Mouse (Mus musculus): ENCODE measurements around the gene Ctsh. TPM values are rescaled to one million over a fixed set of nuclear protein-coding genes. Genes with fewer than 3 reads are reported as not detected.

Ctsh gene
- total and polyA plus RNA-seq, 3 experiments = 30.9 to 199 (median 104) TPM

DNA sequence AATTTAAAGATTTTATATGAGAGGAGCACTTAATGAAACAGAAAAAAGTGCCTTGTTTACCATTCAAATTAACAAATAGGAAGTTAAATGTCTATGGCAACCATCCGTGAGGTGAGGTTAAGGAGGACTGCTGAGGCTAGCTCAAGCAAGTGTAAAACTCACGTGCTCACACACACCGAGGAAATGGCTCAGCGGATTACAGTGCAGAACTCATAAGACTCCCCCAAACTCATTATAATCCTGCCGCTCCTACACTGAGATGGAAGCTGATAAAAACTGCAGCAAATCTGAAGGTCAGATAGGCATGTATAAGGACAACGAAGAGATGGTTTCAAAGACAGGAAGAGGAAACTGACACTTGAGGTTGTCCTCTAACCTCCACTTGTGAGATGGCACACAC lies 55.4 kb downstream of the Ctsh start:
- DNase-seq = no peak

DNA sequence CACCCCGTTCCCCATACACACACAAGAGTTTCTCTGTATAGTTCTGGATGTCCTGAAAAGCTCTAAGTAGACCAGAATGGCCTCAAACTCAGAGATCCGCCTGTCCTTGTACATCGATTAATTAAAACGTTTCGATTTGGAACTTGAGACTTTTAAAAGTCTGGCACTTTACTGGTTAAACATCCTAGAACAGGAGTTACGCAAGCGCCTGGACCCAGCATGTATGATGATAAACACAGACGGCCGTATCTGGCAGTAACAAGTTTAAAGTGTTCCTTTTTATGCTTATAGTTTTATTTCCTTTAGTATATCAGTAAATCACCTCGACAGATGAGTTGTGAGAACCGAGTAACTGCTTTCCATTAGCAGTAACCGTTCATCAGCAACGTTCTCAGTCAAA lies 59.2 kb downstream of the Ctsh start:
- no peak for DNase-seq

DNA sequence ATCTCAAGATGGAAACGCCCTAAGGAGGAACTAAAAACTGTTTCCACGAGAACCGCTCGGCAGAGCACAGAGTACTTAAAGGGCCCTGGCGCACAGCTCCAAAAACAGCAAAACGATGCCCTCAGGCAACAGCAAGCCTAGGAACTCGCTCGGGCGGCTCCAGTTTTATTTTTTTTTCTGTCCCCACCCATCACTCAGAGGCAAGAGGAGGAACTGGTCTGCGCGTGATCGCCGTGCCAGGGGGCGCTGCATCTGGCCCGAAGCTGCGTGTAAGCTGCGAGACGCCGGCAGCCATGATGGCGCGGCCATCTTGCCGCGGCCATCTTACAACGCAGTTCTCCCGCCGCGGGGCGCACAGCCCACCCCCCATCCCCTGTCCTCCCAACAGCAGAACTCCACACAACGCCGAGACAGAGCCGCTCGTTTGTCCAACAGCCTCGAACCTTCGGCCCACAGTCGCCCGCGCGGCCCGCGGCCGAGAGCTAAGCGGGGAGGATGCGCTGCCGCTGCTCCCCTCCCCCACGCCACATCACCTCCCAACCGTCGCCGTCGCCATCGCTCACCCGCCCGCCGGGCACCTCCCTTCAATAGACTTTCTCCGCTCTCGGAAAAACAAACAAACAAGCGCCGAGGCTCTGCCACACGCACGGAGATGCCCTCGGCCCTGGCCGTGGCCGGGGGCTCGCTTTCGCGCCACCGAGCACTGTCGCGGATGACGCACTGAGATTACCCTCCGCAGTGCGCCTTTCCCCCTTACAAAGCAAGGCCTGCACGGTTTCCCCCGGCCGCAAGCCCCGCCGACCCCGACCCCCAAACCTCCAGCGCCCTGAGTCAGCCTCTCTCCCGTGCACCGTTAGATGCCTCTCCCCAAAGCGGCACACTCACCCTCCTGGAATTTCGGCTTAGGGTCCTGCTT lies 60.0 kb downstream of the Ctsh start:
- peak; percentile 94 for DNase-seq

DNA sequence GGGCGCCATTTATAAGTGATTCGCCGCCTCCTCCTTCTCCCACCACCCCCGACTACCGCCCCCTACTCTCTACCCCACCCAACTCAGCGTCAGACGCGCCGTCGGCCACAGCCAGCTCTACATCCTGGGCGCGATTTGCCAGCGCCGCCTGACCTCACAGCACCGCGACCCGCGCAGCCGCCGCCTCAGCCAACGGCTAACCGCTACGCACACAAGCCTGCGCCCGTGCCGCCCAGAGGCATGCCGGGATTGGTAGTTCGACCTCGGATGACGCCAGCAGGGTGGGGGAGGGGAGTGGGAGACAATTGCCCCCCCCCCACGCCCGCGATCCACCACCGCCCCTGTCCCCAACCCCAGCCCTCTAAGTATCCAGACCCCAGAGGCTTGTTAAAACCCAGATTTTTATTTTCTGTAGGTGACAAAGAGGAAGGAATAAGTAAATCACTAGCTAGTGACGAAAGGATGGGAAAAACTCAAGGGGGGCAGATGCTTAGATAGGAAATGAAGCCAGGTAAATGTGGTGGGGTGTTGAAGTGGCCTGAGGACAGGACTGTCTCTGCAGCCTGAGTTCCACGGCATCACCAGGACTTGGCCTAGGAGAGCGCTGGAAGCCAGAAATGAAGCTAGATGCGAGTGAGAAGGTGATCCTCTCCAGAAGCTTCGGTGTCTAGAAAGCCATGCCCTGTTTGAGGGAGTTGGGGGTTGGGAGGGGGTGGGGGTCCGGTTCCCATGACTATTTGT lies 60.8 kb downstream of the Ctsh start, which contains the start of gene Morf4l1:
Gene Morf4l1 (minus strand): TSS at position 208 of the 741 bp plus-strand sequence.
- peak; percentile 98 for DNase-seq

DNA sequence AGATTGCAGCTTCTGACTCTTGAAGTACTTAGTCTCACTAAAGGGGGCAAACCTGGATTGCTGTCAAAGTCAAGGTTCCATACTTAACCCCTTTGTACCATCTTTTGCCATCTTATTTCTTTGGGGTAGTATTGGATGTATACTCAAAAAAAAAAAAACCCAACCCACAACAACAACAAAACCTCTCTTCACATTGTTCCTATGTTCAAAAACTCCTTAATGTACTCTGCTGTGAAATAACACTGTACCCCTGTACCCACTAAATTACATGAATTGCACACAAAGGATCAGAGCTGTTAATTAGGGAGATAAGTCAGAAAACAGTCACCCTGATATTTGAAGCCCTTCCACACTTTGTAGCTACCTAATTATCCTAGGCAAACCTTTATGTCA lies 61.4 kb downstream of the Ctsh start:
- no peak for DNase-seq

DNA sequence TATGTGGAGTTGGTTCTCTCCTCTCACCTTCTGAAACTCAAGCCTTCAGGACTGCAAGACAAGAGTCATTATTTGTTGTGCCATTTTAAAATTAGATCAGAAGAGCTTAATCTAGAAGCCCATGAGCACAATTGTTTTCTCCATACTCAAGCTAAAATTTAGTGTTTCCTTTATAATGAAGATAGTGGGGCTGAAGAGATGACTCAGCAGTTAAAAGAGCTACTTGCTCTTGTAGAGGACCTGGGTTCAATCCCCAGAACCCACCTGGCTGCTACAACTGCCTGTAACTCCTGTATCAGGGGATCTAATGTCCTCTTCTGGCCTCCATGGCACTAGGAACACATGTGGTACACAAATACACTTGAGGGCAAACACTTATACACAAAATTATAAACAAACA lies 63.3 kb downstream of the Ctsh start:
- no peak for DNase-seq

DNA sequence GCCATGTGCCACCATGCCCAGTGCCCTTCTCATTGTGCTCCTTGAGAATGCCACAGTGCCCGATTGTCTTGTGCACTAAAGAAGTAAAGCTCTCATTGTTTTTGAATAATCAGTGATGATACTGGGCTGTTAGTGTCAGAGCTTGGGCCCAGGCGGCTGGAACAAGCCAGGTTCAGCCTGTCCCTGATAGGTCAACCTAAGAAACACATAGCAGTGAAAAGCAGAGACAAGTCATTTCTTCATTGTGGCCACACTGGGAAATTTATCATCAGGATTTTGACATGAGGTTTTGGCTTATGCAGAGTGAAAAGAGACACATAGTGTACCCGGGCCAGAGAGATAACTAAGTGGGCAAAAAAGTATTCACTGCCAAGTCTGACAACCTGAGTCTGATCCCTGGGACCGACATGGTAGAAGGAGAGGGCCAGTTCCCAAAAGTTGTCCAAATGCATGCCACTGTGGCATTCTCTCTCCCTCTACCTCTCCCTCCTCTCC lies 68.3 kb downstream of the Ctsh start:
- DNase-seq = no peak

DNA sequence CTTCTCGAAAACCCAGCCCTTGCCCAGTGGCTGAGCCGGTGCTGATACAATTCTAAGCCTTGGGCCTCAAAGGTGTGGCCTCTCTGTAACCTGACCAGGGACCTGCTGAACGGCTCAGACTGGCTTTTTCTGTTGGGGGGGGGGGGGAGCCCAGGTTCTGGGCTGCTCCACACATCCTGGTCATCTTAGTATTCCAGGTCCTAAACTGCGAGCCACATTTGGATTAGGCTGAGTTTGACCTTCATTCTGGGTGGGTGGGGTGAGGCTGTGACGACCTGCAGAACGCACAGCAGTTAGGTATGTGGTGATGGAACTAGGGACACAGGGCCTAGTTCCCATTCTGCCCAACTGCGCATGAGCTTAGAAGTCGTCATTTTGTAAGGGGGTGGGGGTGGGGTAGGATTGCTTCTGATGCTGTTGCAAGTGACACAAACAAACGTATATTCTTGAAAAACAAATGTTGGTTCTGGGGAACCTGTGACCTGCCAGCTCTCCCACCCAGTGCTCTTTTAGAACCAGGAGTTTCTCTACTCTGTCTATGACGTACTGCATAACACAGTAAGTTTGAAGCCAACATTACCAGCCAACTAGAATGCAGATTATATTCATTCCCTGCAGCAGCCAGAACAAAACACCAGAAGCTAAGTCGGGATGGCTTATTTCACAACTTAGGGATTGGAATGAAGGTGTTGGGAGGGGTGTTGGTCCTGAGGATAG lies 70.4 kb downstream of the Ctsh start:
- no peak for DNase-seq

DNA sequence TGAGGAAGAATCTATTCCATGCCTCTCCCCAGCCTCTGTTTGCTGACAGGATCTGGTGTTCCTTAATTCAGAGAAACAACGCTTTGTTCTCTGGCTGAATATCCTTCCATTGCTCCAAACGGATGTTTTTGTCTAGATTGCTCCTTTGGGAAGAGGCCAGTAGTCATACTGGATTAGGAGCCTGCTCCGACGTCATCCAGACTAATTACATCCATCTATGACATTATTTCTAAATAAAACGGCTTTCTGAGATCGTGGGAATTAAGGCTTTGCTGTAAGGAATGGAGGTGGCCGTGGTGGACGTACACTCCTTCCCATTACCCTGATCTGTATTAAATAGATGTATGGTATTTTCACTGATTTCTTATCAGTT lies 70.9 kb downstream of the Ctsh start:
- DNase-seq = no peak

Other genes with a start within 250 kb of the Ctsh start
- 10 to 100 TPM; 12.1 to 30.9 TPM for gene Rasgrf1, start 144.2 kb upstream of the Ctsh start, total RNA-seq (2021)
- 7.6 and 10.1 TPM in 2 replicates for gene Rasgrf1, start 144.2 kb upstream of the Ctsh start, polyA plus RNA-seq (2012; rRNA removed)
- gene Morf4l1, start 60.6 kb downstream of the Ctsh start, total RNA-seq (2021) = 100 to 1,000 TPM; 241 to 321 TPM
- gene Morf4l1, start 60.6 kb downstream of the Ctsh start, polyA plus RNA-seq (2012; rRNA removed) = 25.4 and 26.1 TPM in 2 replicates
- gene Adamts7, start 108.9 kb downstream of the Ctsh start, total RNA-seq (2021) = 1 to 10 TPM; 2.5 to 6.1 TPM
- 10.9 and 12.0 TPM in 2 replicates for gene Adamts7, start 108.9 kb downstream of the Ctsh start, polyA plus RNA-seq (2012; rRNA removed)
- 10 to 100 TPM; 23.0 to 40.4 TPM for gene Tbc1d2b, start 216.7 kb downstream of the Ctsh start, total RNA-seq (2021)
- gene Tbc1d2b, start 216.7 kb downstream of the Ctsh start, polyA plus RNA-seq (2012; rRNA removed) = 20.8 and 22.7 TPM in 2 replicates